9 mouse cellular contexts compared by ENCODE assay signal in the genomic region with DNA sequence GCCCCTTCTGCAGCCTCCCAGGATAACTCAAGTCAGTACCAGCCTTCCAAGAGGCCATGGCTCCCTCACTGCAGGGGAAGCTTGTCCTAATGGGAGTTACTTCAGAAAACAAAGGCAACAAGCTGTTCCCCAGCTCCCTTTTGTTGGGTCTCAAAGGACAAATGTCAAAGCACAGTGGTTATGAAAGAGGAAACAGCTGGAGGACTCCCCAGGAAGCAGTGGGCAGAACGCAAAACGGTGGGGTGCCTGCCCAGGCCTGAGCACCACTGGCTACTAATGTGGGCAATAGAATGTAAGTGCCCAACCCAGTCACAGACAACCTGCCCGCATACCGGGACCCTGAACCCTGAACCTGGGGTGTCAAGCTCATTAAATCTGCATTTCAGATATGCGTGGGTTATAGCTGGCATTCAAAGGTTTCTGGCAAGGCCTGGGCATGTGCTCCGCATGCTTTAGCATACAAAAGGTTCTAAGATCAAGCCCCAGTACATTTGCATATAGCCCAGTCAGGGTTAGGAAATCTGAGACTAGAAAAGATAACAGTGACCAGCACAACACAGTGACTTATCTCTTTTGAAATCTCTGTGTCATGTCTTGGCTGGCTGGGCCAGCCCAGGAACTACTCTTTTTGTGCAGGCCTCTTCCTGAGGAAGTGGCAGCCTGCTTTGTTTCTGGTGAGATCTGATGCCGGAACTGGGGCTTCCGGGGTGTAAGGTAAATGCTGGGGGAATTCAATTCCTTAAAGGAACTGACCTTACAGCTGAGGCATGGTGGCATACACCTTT. TPM values are rescaled to one million over a fixed set of nuclear protein-coding genes. Genes with fewer than 3 reads are reported as not detected.
A peak's percentile ranks its signal among the peaks of the same experiment; 100 is the strongest.
DNase-seq lines count a peak whose midpoint lies in the region; ATAC-seq lines count a peak whose summit lies in the region.
"Had no signal": no experiment of that assay in that cellular context is flagged by ENCODE, and none has a peak within 500 bp of the region (broad histone marks: within the 10 kb centered on the region; RNA-seq: fewer than 3 reads in every experiment).

No protein-coding gene starts in this region.

- H3K9me3 ChIP-seq in heart, embryonic 11.5 days (replicated peaks; ENCODE audit: control insufficient read depth, low read length) = no peaks in the 10 kb centered on the region

- H3K27ac ChIP-seq in heart, embryonic 11.5 days (ENCODE audit: low read depth, low read length) = no peak overlapping the region
- peak overlapping the region; percentile 78 for H3K27ac ChIP-seq in macrophage

- no peaks in the 10 kb centered on the region for H3K4me1 ChIP-seq in heart, embryonic 11.5 days (ENCODE audit: control insufficient read depth, insufficient read depth, low read length)

- DNase-seq in heart, adult 8-10 months (ENCODE audit: low spot score) = peak; percentile 11
- DNase-seq in B cell, adult 2 months = peak; percentile 32 to 39
- DNase-seq in c-Kit-positive CD71-negative TER-119-negative erythroid progenitor cells, embryonic 14.5 days (ENCODE audit: low read depth) = peak; percentile 28
- no peak for DNase-seq in right cerebral cortex, adult 2 months (ENCODE audit: low spot score in 2 of 2)
- DNase-seq in right cerebral cortex, adult 18-20 months = no peak
- no peak for DNase-seq in gastrocnemius, postnatal 14 days

- H3K27me3 ChIP-seq in heart, embryonic 11.5 days (ENCODE audit: control insufficient read depth, insufficient read depth, low read length) = no peaks in the 10 kb centered on the region

- H3K79me2 ChIP-seq in macrophage (ENCODE audit: inconsistent target) = no peaks in the 10 kb centered on the region

- H3K4me2 ChIP-seq in heart, embryonic 11.5 days = no peak overlapping the region

- H3K4me3 ChIP-seq in heart, embryonic 11.5 days (ENCODE audit: low read depth, low read length) = no peak overlapping the region
- H3K4me3 ChIP-seq in macrophage (ENCODE audit: inconsistent target) = no peak overlapping the region

- no peak overlapping the region for H3K9ac ChIP-seq in heart, embryonic 11.5 days (ENCODE audit: low read depth, low read length)

- intact Hi-C loops in gastrocnemius, postnatal 14 days (cut with DNase I; ENCODE audit: low total_unique reads) = no loop called here

- no peaks in the 10 kb centered on the region for H3K36me3 ChIP-seq in heart, embryonic 11.5 days (ENCODE audit: control insufficient read depth, insufficient read depth, low read length)
- no peaks in the 10 kb centered on the region for H3K36me3 ChIP-seq in macrophage (ENCODE audit: inconsistent target)

- 46% methylated on average over 8 of the region's 8 CpGs for WGBS in heart, embryonic 11.5 days (ENCODE audit: insufficient replicate concordance)
- WGBS in macrophage (ENCODE audit: missing documents) = 2% methylated on average over 8 of the region's 8 CpGs

- no peak for ATAC-seq in heart, embryonic 11.5 days (replicated peaks; ENCODE audit: insufficient number of reproducible peaks, low FRiP score, low TSS enrichment)

RNA-seq across cellular contexts. Expression of a gene that starts 8.1 kb away (rescaled TPM):
- not detected for total RNA-seq in heart, adult 8-10 months (2022)
- polyA plus RNA-seq in heart, embryonic 11.5 days (2014; fragmentation: Nextera tagmentation; extraction: Ambion mirVana) = not detected in 2 replicates
- not detected for total RNA-seq in macrophage (2018; cell fraction: chromatin; rRNA removed)
- total RNA-seq in macrophage (2018; cell fraction: cytosol; rRNA removed) = under 1 TPM in 1 of 26 experiments, not detected in 25; 0.09 TPM
- total RNA-seq in macrophage (2018; cell fraction: nucleus; rRNA removed) = not detected
- polyA plus RNA-seq in macrophage (2018) = 0.13 TPM in 1 of 3 replicates, not detected in the others
- not detected for total RNA-seq in gastrocnemius, postnatal 14 days (2021)
- total RNA-seq: midbrain, postnatal 0 days had no signal

RNA-seq across cellular contexts. Expression of a gene that starts 21.8 kb away (rescaled TPM):
- 10 to 100 TPM; 22.4 to 35.1 (median 26.2) TPM for total RNA-seq in heart, adult 8-10 months (2022)
- 0.11 TPM in 1 of 2 replicates, not detected in the other for polyA plus RNA-seq in heart, embryonic 11.5 days (2014; fragmentation: Nextera tagmentation; extraction: Ambion mirVana)
- not detected for total RNA-seq in macrophage (2018; cell fraction: chromatin; rRNA removed)
- not detected for total RNA-seq in macrophage (2018; cell fraction: cytosol; rRNA removed)
- total RNA-seq in macrophage (2018; cell fraction: nucleus; rRNA removed) = not detected
- polyA plus RNA-seq in macrophage (2018) = not detected in 3 replicates
- 10 to 100 TPM; 63.5 to 77.7 TPM for total RNA-seq in gastrocnemius, postnatal 14 days (2021)

Comparison
In these comparisons a context has a peak if more than half of its experiments do, and no peak if none do; other contexts are left out.
1. DNase-seq: peak in heart, adult 8-10 months (single experiment), B cell, adult 2 months (2 of 2) and c-Kit-positive CD71-negative TER-119-negative erythroid progenitor cells, embryonic 14.5 days (single experiment); none in right cerebral cortex, adult 2 months (0 of 2), right cerebral cortex, adult 18-20 months (single experiment) and gastrocnemius, postnatal 14 days (single experiment).